Mouse (Mus musculus) lung, embryonic 14.5 days (tissue): Measurements from ENCODE around the gene Cux2. TPM values are rescaled to one million over a fixed set of nuclear protein-coding genes. Genes with fewer than 3 reads are reported as not detected.
"Not testable (repeated sequence)": the region's sequence is repeated elsewhere in the genome, so short reads cannot be mapped to it uniquely, and the experiment has no call there.

ENCODE experiments used
- ATAC-seq: fragments of 200-750 bp; cut with Nextera tagmentation; 2 replicates; pipeline ENCODE4 v1.8.0; 2017; ENCODE audit warnings: mild to moderate bottlenecking, moderate TSS enrichment, moderate library complexity; ENCODE audit not compliant: insufficient read depth
- DNase-seq: peaks from one replicate; pipeline ENCODE4 v3.0.0-alpha.2; 2015
- H3K27ac ChIP-seq: fragments of 300-500 bp; sonication (generic); 2 replicates; pipeline ENCODE4 v1.5.1; 2014; ENCODE audit warnings: low read depth, mild to moderate bottlenecking, moderate library complexity
- H3K27me3 ChIP-seq: fragments of 300-500 bp; sonication (generic); 2 replicates; pipeline ENCODE4 v1.6.1; 2014; ENCODE audit warnings: low read length, control low read depth; ENCODE audit not compliant: insufficient read depth
- H3K36me3 ChIP-seq: fragments of 300-500 bp; sonication (generic); 2 replicates; pipeline ENCODE4 v1.6.1; 2014; ENCODE audit warnings: control low read depth; ENCODE audit not compliant: insufficient read depth
- H3K4me1 ChIP-seq: fragments of 300-500 bp; sonication (generic); 2 replicates; pipeline ENCODE4 v1.6.1; 2014; ENCODE audit warnings: antibody characterized with exemption, control low read depth; ENCODE audit not compliant: insufficient read depth
- H3K4me2 ChIP-seq: fragments of 300-500 bp; sonication (generic); 2 replicates; pipeline ENCODE4 v1.6.1; 2014; ENCODE audit warnings: mild to moderate bottlenecking
- H3K4me3 ChIP-seq: fragments of 300-500 bp; sonication (generic); 2 replicates; pipeline ENCODE4 v1.5.1; 2014; ENCODE audit warnings: low read depth, low read length
- H3K9ac ChIP-seq: fragments of 300-500 bp; sonication (generic); 2 replicates; pipeline ENCODE4 v1.6.1; 2014
- H3K9me3 ChIP-seq: fragments of 300-500 bp; sonication (generic); 2 replicates; pipeline ENCODE4 v1.6.1; 2016; ENCODE audit warnings: low read depth, low read length, control low read depth
- CTCF ChIP-seq: IDR thresholded peaks from 2 replicates; pipeline ENCODE4 v1.5.1; 2016; ENCODE audit warnings: antibody characterized with exemption, low read depth
- WGBS: fragments of 180-500 bp; shearing (Covaris S2); extraction: QIAGEN DNeasy Blood & Tissue Kit; methylation state at CpG from one replicate; pipeline ENCODE4 v1.1.7; 2014; 5-methylcytosine and 5-hydroxymethylcytosine counted together
- polyA plus RNA-seq: library from polyadenylated mRNA; unstranded; fragments of >200 nt; fragmentation: Nextera tagmentation; extraction: Ambion mirVana; gene quantifications from 2 replicates; pipeline ENCODE4 v1.2.1, GENCODE M21; 2014

Cux2 gene
- polyA plus RNA-seq, 1 experiment from 2014 or later, result 4.0 TPM

GRCm38 (mm10) chr5:121849478-121850349 is 200.2 kb downstream of the Cux2 start:
- no peak for DNase-seq
- ATAC-seq, result no peak
- H3K27me3 ChIP-seq, result peaks cover 5% of the 10 kb centered on the region; the same call in 1 of the 2 replicates
- H3K9ac ChIP-seq, result peak overlapping the region; percentile 80
- TF ChIP-seq CTCF, result no peak
- H3K4me3 ChIP-seq, result peak overlapping the region; percentile 82
- 27% methylated on average over 20 of the region's 20 CpGs for WGBS
- peaks cover 37% of the 10 kb centered on the region for H3K36me3 ChIP-seq
- H3K4me2 ChIP-seq, result peak overlapping the region; percentile 81
- H3K27ac ChIP-seq, result no peak overlapping the region
- H3K4me1 ChIP-seq, result peaks cover 8% of the 10 kb centered on the region
- no peaks in the 10 kb centered on the region for H3K9me3 ChIP-seq

DNA sequence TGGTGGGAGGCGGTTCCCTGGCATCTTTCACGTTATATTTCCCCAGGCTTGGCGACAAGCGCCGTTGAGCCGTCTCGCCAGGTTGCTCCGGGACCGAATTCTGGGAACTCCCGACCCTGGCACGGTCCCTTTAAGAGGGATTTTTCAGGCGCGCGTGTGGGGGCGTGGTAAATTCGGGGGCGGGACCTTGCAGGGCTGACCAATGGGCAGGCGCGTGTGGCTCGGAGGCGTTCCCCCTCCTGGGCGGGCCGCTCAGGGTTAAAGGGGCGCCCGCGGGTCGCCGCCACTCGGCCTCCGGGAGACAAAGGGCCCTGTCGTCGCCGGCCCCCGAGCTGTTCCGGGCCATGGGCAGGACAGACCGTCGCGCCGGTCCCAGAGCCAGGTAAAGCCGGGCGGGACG is 201.2 kb downstream of the Cux2 start, which contains the start of gene Pheta1:
Gene Pheta1 (plus strand): TSS at position 242 of the 400 bp plus-strand sequence.
- Histone ChIP-seq H3K9me3 (no peaks in the 10 kb centered on the region), H3K27me3 (peaks cover 11% of the 10 kb centered on the region; the same call in 1 of the 2 replicates), H3K4me2 (peak within 1 kb of the TSS; percentile 81), H3K36me3 (peaks cover 28% of the 10 kb centered on the region), H3K4me3 (peak within 1 kb of the TSS; percentile 82), H3K27ac (peak within 1 kb of the TSS; percentile 85), H3K4me1 (peaks cover 8% of the 10 kb centered on the region), H3K9ac (peak within 1 kb of the TSS; percentile 80)
- DNase-seq (peak; percentile 95), ATAC-seq (peak; percentile 94)
- WGBS, result under 1% methylated on average over 36 of the region's 42 CpGs
- no peak for TF ChIP-seq CTCF

DNA sequence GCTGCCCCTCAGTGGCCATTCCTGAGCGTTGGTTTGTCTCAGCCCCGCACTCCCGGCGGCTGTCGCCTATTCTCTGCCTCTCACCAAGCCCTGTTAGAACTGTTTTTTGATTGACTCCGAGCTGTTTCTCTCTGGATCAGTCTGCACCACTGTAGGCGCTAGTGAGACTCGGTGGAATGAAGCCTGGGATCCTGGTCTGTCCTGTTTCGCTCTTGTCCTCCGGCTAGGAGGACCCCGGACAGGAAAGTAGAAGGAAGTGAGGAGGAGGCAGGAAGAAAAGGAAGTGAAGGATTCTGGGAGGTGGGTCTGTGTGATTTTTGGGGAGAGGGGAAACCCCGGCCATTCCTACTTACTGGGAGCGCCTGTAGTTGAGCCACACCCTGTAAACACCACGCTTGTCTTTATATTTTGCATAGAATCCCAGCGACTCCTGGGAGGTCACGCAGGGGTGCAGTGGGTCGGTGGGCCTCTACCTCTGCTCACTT is 201.8 kb downstream of the Cux2 start:
- peak; percentile 36 for ATAC-seq
- H3K4me3 ChIP-seq, result peak overlapping the region; percentile 82
- no peaks in the 10 kb centered on the region for H3K9me3 ChIP-seq
- H3K27ac ChIP-seq, result peak overlapping the region; percentile 85
- H3K36me3 ChIP-seq, result peaks cover 21% of the 10 kb centered on the region
- peak overlapping the region; percentile 81 for H3K4me2 ChIP-seq
- WGBS, result under 1% methylated on average over 17 of the region's 17 CpGs
- H3K9ac ChIP-seq, result peak overlapping the region; percentile 55
- DNase-seq, result peak; percentile 74
- TF ChIP-seq CTCF, result peak; percentile 37; the same call in 1 of the 2 replicates
- H3K4me1 ChIP-seq, result peaks cover 8% of the 10 kb centered on the region
- H3K27me3 ChIP-seq, result peaks cover 11% of the 10 kb centered on the region; the same call in 1 of the 2 replicates

GRCm38 (mm10) chr5:121847269-121847668 is 202.6 kb downstream of the Cux2 start:
- H3K4me2 ChIP-seq, H3K27ac ChIP-seq, H3K9ac ChIP-seq, ATAC-seq, DNase-seq, H3K4me3 ChIP-seq, H3K9me3 ChIP-seq: not testable (repeated sequence)
- Histone ChIP-seq H3K36me3 (peaks cover 13% of the 10 kb centered on the region; the same call in 1 of the 2 replicates), H3K27me3 (peaks cover 14% of the 10 kb centered on the region; the same call in 1 of the 2 replicates), H3K4me1 (peaks cover 11% of the 10 kb centered on the region)
- 75% methylated on average over 3 of the region's 3 CpGs for WGBS

GRCm38 (mm10) chr5:121846322-121846721 is 203.6 kb downstream of the Cux2 start:
- WGBS, result 72% methylated on average over 11 of the region's 11 CpGs
- no peaks in the 10 kb centered on the region for H3K9me3 ChIP-seq
- no peak overlapping the region for H3K4me3 ChIP-seq
- DNase-seq (no peak), ATAC-seq (no peak)
- H3K4me1 ChIP-seq, result peaks cover 12% of the 10 kb centered on the region
- H3K27me3 ChIP-seq, result peaks cover 14% of the 10 kb centered on the region; the same call in 1 of the 2 replicates
- H3K9ac ChIP-seq, result no peak overlapping the region
- H3K27ac ChIP-seq, result no peak overlapping the region
- H3K36me3 ChIP-seq, result peaks cover 3% of the 10 kb centered on the region; the same call in 1 of the 2 replicates
- TF ChIP-seq CTCF, result no peak
- no peak overlapping the region for H3K4me2 ChIP-seq

DNA sequence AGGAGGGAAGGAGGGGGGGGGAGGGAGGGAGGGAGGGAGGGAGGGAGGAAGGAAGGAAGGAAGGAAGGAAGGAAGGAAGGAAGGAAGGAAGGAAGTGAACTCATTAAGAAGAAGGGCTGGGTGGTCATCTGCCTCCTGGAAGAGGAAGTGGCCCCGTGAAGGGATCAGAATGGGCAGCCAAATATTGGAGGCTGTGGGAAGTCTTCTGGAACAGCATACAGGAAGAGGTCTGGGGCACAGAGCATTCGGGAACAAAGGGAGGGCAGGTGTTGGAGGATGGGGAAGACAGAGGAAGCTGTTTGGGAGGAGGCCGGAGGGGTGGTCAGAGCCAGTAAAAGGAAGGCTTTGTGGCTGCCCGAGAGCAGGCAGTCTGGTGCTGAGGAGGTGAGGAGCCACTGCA is 204.5 kb downstream of the Cux2 start:
- Histone ChIP-seq H3K4me1 (peaks cover 12% of the 10 kb centered on the region), H3K9me3 (no peaks in the 10 kb centered on the region), H3K9ac (no peak overlapping the region), H3K4me3 (no peak overlapping the region), H3K27me3 (peaks cover 14% of the 10 kb centered on the region; the same call in 1 of the 2 replicates), H3K4me2 (no peak overlapping the region), H3K36me3 (no peaks in the 10 kb centered on the region), H3K27ac (no peak overlapping the region)
- WGBS, result 23% methylated on average over 4 of the region's 4 CpGs
- ATAC-seq (no peak), DNase-seq (no peak)
- TF ChIP-seq CTCF, result no peak
